Mouse (Mus musculus): Measurements from ENCODE around the gene 1700018B08Rik. TPM values are rescaled to one million over a fixed set of nuclear protein-coding genes. Genes with fewer than 3 reads are reported as not detected.

1700018B08Rik gene
- polyA plus RNA-seq, 1 experiment = not detected

- Histone ChIP-seq H3K79me2 (ENCODE audit: control insufficient read depth, insufficient read depth) (no peaks in the 10 kb centered on the region), H3K27me3 (ENCODE audit: control insufficient read depth, insufficient read depth, insufficient read length) (peaks cover 32% of the 10 kb centered on the region), H3ac (ENCODE audit: control insufficient read depth, insufficient read length, low read depth) (no peak overlapping the region), H3K79me3 (ENCODE audit: low read depth) (no peaks in the 10 kb centered on the region), H3K36me3 (ENCODE audit: control insufficient read depth, insufficient read depth) (no peaks in the 10 kb centered on the region), H3K4me3 (ENCODE audit: insufficient read depth, poor library complexity, severe bottlenecking) (no peak overlapping the region)
- no peak for TF ChIP-seq MYOD1 (IDR thresholded peaks at IDR 0.05; ENCODE audit: control insufficient read depth, insufficient read length, low read depth)
- no peak for TF ChIP-seq MYOG (IDR thresholded peaks at IDR 0.05; ENCODE audit: control insufficient read depth, extremely low read depth, insufficient read length)
- TF ChIP-seq CEBPB (IDR thresholded peaks at IDR 0.05; ENCODE audit: low read depth) = no peak
- TF ChIP-seq FOSL1 (IDR thresholded peaks at IDR 0.05; ENCODE audit: insufficient read depth, low read length, poor library complexity, severe bottlenecking) = no peak
- TF ChIP-seq CTCF (IDR thresholded peaks at IDR 0.05; ENCODE audit: control insufficient read depth, insufficient read depth, insufficient read length) = no peak
These were observed 52.5 kb downstream of the 1700018B08Rik start for GRCm38 (mm10) chr8:121491633-121492032.

GRCm38 (mm10) chr8:121484072-121484782, 59.9 kb downstream of the 1700018B08Rik start:
- no peaks in the 10 kb centered on the region for H3K36me3 ChIP-seq (ENCODE audit: control insufficient read depth, insufficient read depth)
- H3K79me2 ChIP-seq (ENCODE audit: control insufficient read depth, insufficient read depth) = no peaks in the 10 kb centered on the region
- no peak overlapping the region for H3K4me3 ChIP-seq (ENCODE audit: insufficient read depth, poor library complexity, severe bottlenecking)
- no peaks in the 10 kb centered on the region for H3K79me3 ChIP-seq (ENCODE audit: low read depth)
- TF ChIP-seq MYOD1 (IDR thresholded peaks at IDR 0.05; ENCODE audit: control insufficient read depth, insufficient read length, low read depth) = no peak
- TF ChIP-seq CTCF (IDR thresholded peaks at IDR 0.05; ENCODE audit: control insufficient read depth, insufficient read depth, insufficient read length) = no peak
- TF ChIP-seq MAX (IDR thresholded peaks at IDR 0.05) = no peak
- no peak for TF ChIP-seq MYOG (IDR thresholded peaks at IDR 0.05; ENCODE audit: control insufficient read depth, extremely low read depth, insufficient read length)
- no peak for TF ChIP-seq USF1 (IDR thresholded peaks at IDR 0.05; ENCODE audit: low read depth)
- no peak for TF ChIP-seq FOSL1 (IDR thresholded peaks at IDR 0.05; ENCODE audit: insufficient read depth, low read length, poor library complexity, severe bottlenecking)
- TF ChIP-seq CEBPB (IDR thresholded peaks at IDR 0.05; ENCODE audit: low read depth) = no peak
- H3ac ChIP-seq (ENCODE audit: control insufficient read depth, insufficient read length, low read depth) = no peak overlapping the region
- no peaks in the 10 kb centered on the region for H3K27me3 ChIP-seq (ENCODE audit: control insufficient read depth, insufficient read depth, insufficient read length)

Other genes starting within 250 kb of the 1700018B08Rik start
- 9.4 TPM for gene Fbxo31, start 34.5 kb upstream of the 1700018B08Rik start, polyA plus RNA-seq (2012; fragmentation: generic; extraction: Trizol)
- gene Map1lc3b, start 46.0 kb upstream of the 1700018B08Rik start, polyA plus RNA-seq (2012; fragmentation: generic; extraction: Trizol) = 101 TPM
- 18.2 TPM for gene Zcchc14, start 108.6 kb upstream of the 1700018B08Rik start, polyA plus RNA-seq (2012; fragmentation: generic; extraction: Trizol)
- gene Jph3, start 185.3 kb upstream of the 1700018B08Rik start, polyA plus RNA-seq (2012; fragmentation: generic; extraction: Trizol) = 0.02 TPM